Mouse (Mus musculus): ENCODE measurements around the gene Pip4k2a. TPM values are rescaled to one million over a fixed set of nuclear protein-coding genes. Genes with fewer than 3 reads are reported as not detected.

The Pip4k2a gene
- total and polyA plus RNA-seq, 3 experiments = 6.6 to 52.9 (median 20.8) TPM

GRCm38 (mm10) chr2:18956424-18956823 lies 41.5 kb downstream of the Pip4k2a start:
- H3K27ac ChIP-seq (ENCODE audit: insufficient read depth, low read depth) = no peak overlapping the region
- H3K4me1 ChIP-seq (ENCODE audit: control insufficient read depth in 1 of 2, insufficient read depth in 2 of 2) = peaks cover 22 to 94% of the 10 kb centered on the region in 2 experiments

GRCm38 (mm10) chr2:18955671-18956070 lies 42.3 kb downstream of the Pip4k2a start:
- Histone ChIP-seq H3K36me3 (replicated peaks in 1 of 2; ENCODE audit: control insufficient read depth in 1 of 2, insufficient read depth in 1 of 2, low read length in 1 of 2) (peaks cover 0 to 3% of the 10 kb centered on the region in 2 experiments), H3K4me1 (ENCODE audit: control insufficient read depth in 1 of 2, insufficient read depth in 2 of 2) (peaks cover 22 to 89% of the 10 kb centered on the region in 2 experiments), H3K79me2 (replicated peaks; ENCODE audit: control insufficient read depth, extremely low read depth, insufficient read depth, poor library complexity, severe bottlenecking) (no peaks in the 10 kb centered on the region), H3K9ac (ENCODE audit: insufficient read depth, low read depth) (no peak overlapping the region), H3K4me3 (replicated peaks in 1 of 3; ENCODE audit: low read depth in 2 of 3, low read length in 2 of 3, poor library complexity in 1 of 3) (no peak overlapping the region), H3K9me3 (replicated peaks; ENCODE audit: low read length) (no peaks in the 10 kb centered on the region), H3K27me3 (replicated peaks) (no peaks in the 10 kb centered on the region), H3K27ac (ENCODE audit: insufficient read depth, low read depth) (no peak overlapping the region), H3K4me2 (ENCODE audit: insufficient read depth, low read depth, poor library complexity, severe bottlenecking) (no peak overlapping the region)
- no peak for DNase-seq (ENCODE audit: extremely low read depth)
- dilution Hi-C loops (cut with MboI; ENCODE audit: extremely low pct_ligation_motif_present, extremely low pct_unique_long_range_greater_than_20kb, low sequenced_read_pairs) (no loop called here), in situ Hi-C loops (cut with MboI; ENCODE audit: low pct_ligation_motif_present, low pct_unique_long_range_greater_than_20kb, low sequenced_read_pairs) (no loop called here)
- TF ChIP-seq BHLHE40 (IDR thresholded peaks at IDR 0.05; ENCODE audit: low read depth, low read length) (no peak), USF1 (IDR thresholded peaks at IDR 0.05; ENCODE audit: low read depth, low read length) (no peak), MEF2A (IDR thresholded peaks at IDR 0.05; ENCODE audit: borderline replicate concordance, low read depth, low read length) (no peak), JUN (IDR thresholded peaks at IDR 0.05; ENCODE audit: insufficient read depth, low read depth, low read length) (no peak), MAZ (IDR thresholded peaks at IDR 0.05; ENCODE audit: low read depth, low read length) (no peak), ZKSCAN1 (IDR thresholded peaks at IDR 0.05; ENCODE audit: borderline replicate concordance, low read depth, low read length) (no peak), TCF12 (IDR thresholded peaks at IDR 0.05; ENCODE audit: low read depth, low read length) (no peak), CHD2 (IDR thresholded peaks at IDR 0.05; ENCODE audit: low read length) (no peak), ZMIZ1 (IDR thresholded peaks at IDR 0.05; ENCODE audit: low read depth, low read length) (no peak), NRF1 (IDR thresholded peaks at IDR 0.05; ENCODE audit: low read depth, low read length) (no peak), KAT2A (IDR thresholded peaks at IDR 0.05; ENCODE audit: insufficient replicate concordance, low read length) (no peak)

More at GRCm38 (mm10) chr2:18956424-18956823, 41.5 kb downstream of the Pip4k2a start:
- Histone ChIP-seq H3K79me2 (replicated peaks; ENCODE audit: control insufficient read depth, extremely low read depth, insufficient read depth, poor library complexity, severe bottlenecking) (no peaks in the 10 kb centered on the region), H3K36me3 (replicated peaks in 1 of 2; ENCODE audit: control insufficient read depth in 1 of 2, insufficient read depth in 1 of 2, low read length in 1 of 2) (peaks cover 0 to 3% of the 10 kb centered on the region in 2 experiments), H3K4me2 (ENCODE audit: insufficient read depth, low read depth, poor library complexity, severe bottlenecking) (no peak overlapping the region), H3K4me3 (replicated peaks in 1 of 3; ENCODE audit: low read depth in 2 of 3, low read length in 2 of 3, poor library complexity in 1 of 3) (no peak overlapping the region), H3K9ac (ENCODE audit: insufficient read depth, low read depth) (no peak overlapping the region), H3K27me3 (replicated peaks) (no peaks in the 10 kb centered on the region), H3K9me3 (replicated peaks; ENCODE audit: low read length) (no peaks in the 10 kb centered on the region)
- in situ Hi-C loops (cut with MboI; ENCODE audit: low pct_ligation_motif_present, low pct_unique_long_range_greater_than_20kb, low sequenced_read_pairs) = no loop called here
- dilution Hi-C loops (cut with MboI; ENCODE audit: extremely low pct_ligation_motif_present, extremely low pct_unique_long_range_greater_than_20kb, low sequenced_read_pairs) = no loop called here
- TF ChIP-seq POLR2A (IDR thresholded peaks at IDR 0.05; ENCODE audit: low read depth, low read length) (no peak), ELF1 (IDR thresholded peaks at IDR 0.05; ENCODE audit: low read depth, low read length) (no peak), IRF4 (IDR thresholded peaks at IDR 0.05; ENCODE audit: low read depth, low read length) (no peak), MXI1 (IDR thresholded peaks at IDR 0.05; ENCODE audit: low read depth, low read length) (no peak), JUND (conservative IDR thresholded peaks at IDR 0.05; ENCODE audit: low read depth, low read length) (no peak), CHD2 (IDR thresholded peaks at IDR 0.05; ENCODE audit: low read length) (no peak), NRF1 (IDR thresholded peaks at IDR 0.05; ENCODE audit: low read depth, low read length) (no peak), MAZ (IDR thresholded peaks at IDR 0.05; ENCODE audit: low read depth, low read length) (no peak), KAT2A (IDR thresholded peaks at IDR 0.05; ENCODE audit: insufficient replicate concordance, low read length) (no peak), HCFC1 (IDR thresholded peaks at IDR 0.05; ENCODE audit: low read depth, low read length) (no peak), UBTF (IDR thresholded peaks at IDR 0.05; ENCODE audit: low read depth, low read length) (no peak), ZMIZ1 (IDR thresholded peaks at IDR 0.05; ENCODE audit: low read depth, low read length) (no peak), MEF2A (IDR thresholded peaks at IDR 0.05; ENCODE audit: borderline replicate concordance, low read depth, low read length) (no peak), TCF12 (IDR thresholded peaks at IDR 0.05; ENCODE audit: low read depth, low read length) (no peak), RAD21 (IDR thresholded peaks at IDR 0.05; ENCODE audit: low read depth, low read length) (no peak)
- DNase-seq (ENCODE audit: extremely low read depth) = no peak

All from CH12.LX (cell line).